Mouse (Mus musculus): ENCODE results near the gene Trove2.

The Trove2 gene

GRCm38 (mm10) chr1:143776446-143777411 lies at the start of gene Trove2, which contains the start of gene Uchl5:
Gene Trove2 (minus strand): TSS chr1:143777068.
Gene Uchl5 (plus strand): TSS chr1:143777272.
- peak; percentile 98 for DNase-seq (ENCODE audit: low spot score)

- DNase-seq (ENCODE audit: low spot score): no peak
Observed at GRCm38 (mm10) chr1:143822677-143823076, 45.8 kb upstream of the Trove2 start.

- DNase-seq (ENCODE audit: low spot score): no peak
Observed at GRCm38 (mm10) chr1:143820096-143820877, 43.4 kb upstream of the Trove2 start.

- DNase-seq (ENCODE audit: low spot score): no peak
Observed at GRCm38 (mm10) chr1:143813676-143814360, 37.0 kb upstream of the Trove2 start.

DNA sequence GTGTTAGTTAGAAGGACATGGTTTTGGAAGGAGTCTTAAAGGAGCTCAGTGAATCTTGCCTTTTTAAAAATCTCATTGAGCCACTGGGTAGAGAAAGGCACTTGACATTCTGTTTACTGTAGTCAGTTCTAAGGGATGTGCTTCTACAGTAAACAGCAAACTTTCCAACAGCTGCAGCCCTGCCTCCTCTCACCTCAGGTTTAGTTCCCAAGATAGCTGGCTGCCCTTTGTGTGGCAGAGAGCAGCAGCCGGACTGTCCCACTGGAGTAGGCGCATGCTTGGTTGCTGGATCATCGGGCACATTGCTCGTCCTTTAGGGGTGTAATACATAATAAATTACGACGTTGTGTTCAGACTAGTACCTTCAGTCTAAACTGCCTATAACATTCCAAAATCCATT lies 32.2 kb upstream of the Trove2 start:
- no peak for DNase-seq (ENCODE audit: low spot score)

- DNase-seq (ENCODE audit: low spot score): peak; percentile 88
Observed at GRCm38 (mm10) chr1:143803537-143803936, 26.7 kb upstream of the Trove2 start.

DNA sequence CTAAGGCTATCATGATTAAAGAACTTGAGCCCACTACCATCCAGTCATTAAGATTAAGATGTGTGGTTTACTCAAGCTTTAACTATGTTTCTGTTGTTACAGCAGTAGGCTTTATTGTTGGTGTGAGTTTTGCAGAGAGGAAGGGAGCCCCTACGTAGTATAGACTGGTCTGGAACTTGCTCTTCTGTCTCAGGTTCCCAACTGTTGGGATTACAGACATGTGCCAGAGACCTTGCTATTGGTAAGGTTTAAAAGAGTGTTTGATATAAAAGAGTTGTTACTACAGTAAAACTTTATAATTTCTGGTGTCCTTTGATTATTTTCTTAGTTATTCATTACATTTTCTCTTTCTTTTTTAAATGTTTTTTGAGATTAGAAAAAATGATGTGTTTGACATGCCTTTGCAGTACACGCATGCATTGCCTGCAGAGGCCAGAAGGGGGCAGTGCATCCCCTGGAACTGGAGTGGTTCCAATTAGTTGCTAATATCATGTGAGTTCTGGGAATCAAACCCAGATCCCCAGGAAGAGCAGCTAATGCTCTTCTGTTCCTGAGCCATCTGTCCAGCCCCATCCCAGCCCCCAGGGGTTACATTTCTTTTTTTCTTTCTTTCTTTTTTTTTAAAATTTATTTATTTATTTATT lies 11.8 kb upstream of the Trove2 start:
- DNase-seq (ENCODE audit: low spot score): no peak

GRCm38 (mm10) chr1:143777558-143778218 lies 820 bp upstream of the Trove2 start:
- DNase-seq (ENCODE audit: low spot score): peak; percentile 52

- DNase-seq (ENCODE audit: low spot score): peak; percentile 31
Observed at GRCm38 (mm10) chr1:143773909-143774308, 3.0 kb downstream of the Trove2 start.

GRCm38 (mm10) chr1:143773082-143773481 lies 3.8 kb downstream of the Trove2 start:
- no peak for DNase-seq (ENCODE audit: low spot score)

- DNase-seq (ENCODE audit: low spot score): no peak
Observed at GRCm38 (mm10) chr1:143770444-143771109, 6.3 kb downstream of the Trove2 start.

DNA sequence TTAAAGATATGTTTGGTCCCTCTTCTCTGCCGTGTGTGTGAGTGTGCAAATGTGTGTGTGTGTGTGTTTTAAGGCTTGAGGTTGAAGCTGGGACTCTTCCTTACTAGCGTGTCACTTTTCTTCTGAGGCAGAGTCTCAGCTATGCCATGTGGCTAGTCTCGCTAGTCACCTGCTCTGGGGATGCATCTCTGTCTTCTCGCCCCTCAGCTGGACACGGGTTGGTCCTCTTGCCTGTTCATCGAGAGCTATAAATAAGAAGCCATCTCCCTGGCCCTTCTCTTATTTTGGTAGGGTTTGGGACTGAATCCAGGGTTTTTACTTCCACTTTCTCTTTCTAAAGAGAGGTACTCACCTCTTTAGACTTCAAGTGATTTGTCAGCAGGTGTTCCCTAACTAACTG lies 10.6 kb downstream of the Trove2 start:
- DNase-seq (ENCODE audit: low spot score): no peak

GRCm38 (mm10) chr1:143765801-143766200 lies 11.1 kb downstream of the Trove2 start:
- DNase-seq (ENCODE audit: low spot score): no peak

- DNase-seq (ENCODE audit: low spot score): no peak
Observed at GRCm38 (mm10) chr1:143764443-143764842, 12.4 kb downstream of the Trove2 start.

- DNase-seq (ENCODE audit: low spot score): no peak
Observed at GRCm38 (mm10) chr1:143762159-143762558, 14.7 kb downstream of the Trove2 start.

- DNase-seq (ENCODE audit: low spot score): no peak
Observed at GRCm38 (mm10) chr1:143745871-143746270, 31.0 kb downstream of the Trove2 start.

DNA sequence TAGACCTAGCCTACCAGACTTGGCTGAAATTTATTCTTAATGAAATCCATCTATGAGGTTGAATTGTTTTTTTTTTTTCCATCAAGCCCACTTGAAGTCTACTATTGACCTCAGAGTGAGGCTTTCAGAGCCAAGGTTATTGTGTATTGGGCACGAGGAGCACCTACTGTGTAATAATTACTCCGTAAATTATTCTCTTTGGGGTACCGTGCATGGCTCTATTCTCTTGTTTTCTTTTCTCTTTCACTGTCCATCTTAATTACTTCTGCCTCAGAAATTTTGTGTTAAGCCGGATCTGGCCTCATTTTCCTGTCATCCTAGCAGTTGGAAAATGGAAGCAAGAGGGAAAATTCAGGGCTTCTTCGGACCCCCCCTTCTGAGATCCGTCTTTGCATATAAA lies 34.7 kb downstream of the Trove2 start:
- no peak for DNase-seq (ENCODE audit: low spot score)

DNA sequence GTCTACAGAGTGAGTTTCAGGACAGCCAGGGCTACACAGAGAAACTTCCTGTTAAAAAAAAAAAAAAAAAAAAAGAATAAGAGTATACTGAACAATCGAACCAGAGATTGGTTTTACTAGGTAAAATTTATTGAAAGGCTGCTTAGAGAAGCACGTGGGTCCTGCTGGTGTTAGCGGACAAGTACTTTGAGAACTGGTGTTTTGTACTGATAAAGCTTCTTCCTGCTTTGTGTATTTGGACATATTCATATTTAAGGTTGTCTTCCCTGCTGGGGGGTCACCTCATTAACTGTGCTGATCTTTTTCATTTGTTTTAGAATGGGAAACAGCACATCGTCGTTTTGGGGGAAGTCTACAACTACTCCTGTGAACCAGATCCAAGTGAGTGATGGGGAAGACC lies 35.5 kb downstream of the Trove2 start:
- no peak for DNase-seq (ENCODE audit: low spot score)

DNA sequence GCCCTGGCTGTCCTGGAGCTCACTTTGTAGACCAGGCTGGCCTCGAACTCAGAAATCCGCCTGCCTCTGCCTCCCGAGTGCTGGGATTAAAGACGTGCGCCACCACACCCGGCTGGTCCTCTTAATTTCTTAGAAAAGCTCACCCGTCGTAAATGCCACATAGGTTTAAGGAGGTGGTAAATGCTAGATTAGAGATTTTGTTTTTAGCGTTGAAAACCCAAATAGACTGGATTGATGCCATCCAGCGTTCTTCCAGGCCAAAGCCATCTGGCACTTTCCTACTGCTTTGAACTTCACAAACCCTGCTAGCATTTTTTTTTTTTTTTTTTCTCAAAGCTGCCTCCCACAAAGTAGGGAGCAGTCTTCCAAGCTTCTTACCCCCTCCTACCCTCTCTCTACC lies 36.3 kb downstream of the Trove2 start:
- no peak for DNase-seq (ENCODE audit: low spot score)
